Mouse (Mus musculus): Measurements from ENCODE around the gene Naglu. TPM values are rescaled to one million over a fixed set of nuclear protein-coding genes. Genes with fewer than 3 reads are reported as not detected.
"Not testable (repeated sequence)": the region's sequence is repeated elsewhere in the genome, so short reads cannot be mapped to it uniquely, and the experiment has no call there.

The Naglu gene
- polyA plus RNA-seq, 1 experiment from 2014 or later = 8.7 TPM

GRCm38 (mm10) chr11:101119131-101119760, 49.4 kb downstream of the Naglu start:
- Histone ChIP-seq H3K4me1 (peaks cover 48% of the 10 kb centered on the region), H3K27me3 (no peaks in the 10 kb centered on the region), H3K9ac (peak overlapping the region; percentile 92), H3K4me3 (replicated peaks) (peak overlapping the region; percentile 87), H3K27ac (peak overlapping the region; percentile 91), H3K9me3 (no peaks in the 10 kb centered on the region), H3K36me3 (replicated peaks) (peaks cover 23% of the 10 kb centered on the region), H3K4me2 (peak overlapping the region; percentile 97)
- WGBS = 1% methylated on average over 39 of the region's 39 CpGs
- peak; percentile 71 for ATAC-seq (ENCODE audit: low FRiP score)

DNA sequence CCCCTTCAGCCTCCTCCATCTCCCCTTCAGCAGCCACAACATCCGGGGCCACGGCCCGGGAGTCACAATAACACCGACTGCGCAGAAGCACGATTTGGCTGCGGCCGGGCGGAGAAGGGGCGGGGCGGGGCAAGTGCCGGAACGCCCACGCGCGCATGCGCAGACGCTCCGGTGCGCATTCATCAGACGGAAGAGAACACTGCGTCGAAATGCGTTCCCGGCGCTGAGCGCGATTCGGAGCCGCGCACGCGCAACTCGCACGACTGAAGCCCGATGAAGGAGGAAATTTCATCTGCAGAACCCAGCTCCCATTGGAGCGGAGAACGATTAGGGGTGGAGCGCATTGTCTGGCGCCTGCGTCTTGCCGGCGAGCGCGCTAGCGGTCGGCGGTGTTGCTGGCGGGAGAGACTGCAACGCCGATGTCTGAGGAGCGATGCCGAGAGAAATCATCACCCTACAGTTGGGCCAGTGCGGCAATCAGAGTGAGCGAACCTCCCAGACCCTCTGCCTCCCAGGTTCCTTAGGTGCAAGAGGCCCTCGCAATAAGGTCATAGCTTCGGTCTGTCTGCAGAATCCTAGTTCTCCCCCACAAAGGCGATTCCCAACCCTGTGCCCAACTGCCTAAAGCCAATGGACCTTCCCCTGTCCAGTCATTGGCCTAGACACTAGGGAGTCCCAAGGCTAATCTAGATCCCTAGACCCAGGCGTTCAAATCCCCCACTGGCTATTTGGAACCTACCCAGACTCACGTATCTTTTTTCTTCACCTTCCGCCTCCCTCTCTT, 50.1 kb downstream of the Naglu start, which contains the start of the genes Retreg3 and Tubg1:
TSS of gene Retreg3 (minus strand) at position 133 of the 784 bp plus-strand sequence.
TSS of gene Tubg1 (plus strand) at position 178 of the 784 bp plus-strand sequence.
- Histone ChIP-seq H3K4me2 (peak within 1 kb of the TSS; percentile 97), H3K4me1 (peaks cover 45% of the 10 kb centered on the region), H3K9ac (peak within 1 kb of the TSS; percentile 92), H3K4me3 (replicated peaks) (peak within 1 kb of the TSS; percentile 87), H3K9me3 (no peaks in the 10 kb centered on the region), H3K27me3 (no peaks in the 10 kb centered on the region), H3K27ac (peak within 1 kb of the TSS; percentile 91), H3K36me3 (replicated peaks) (peaks cover 29% of the 10 kb centered on the region)
- under 1% methylated on average over 61 of the region's 61 CpGs for WGBS
- peak; percentile 96 for ATAC-seq (ENCODE audit: low FRiP score)

DNA sequence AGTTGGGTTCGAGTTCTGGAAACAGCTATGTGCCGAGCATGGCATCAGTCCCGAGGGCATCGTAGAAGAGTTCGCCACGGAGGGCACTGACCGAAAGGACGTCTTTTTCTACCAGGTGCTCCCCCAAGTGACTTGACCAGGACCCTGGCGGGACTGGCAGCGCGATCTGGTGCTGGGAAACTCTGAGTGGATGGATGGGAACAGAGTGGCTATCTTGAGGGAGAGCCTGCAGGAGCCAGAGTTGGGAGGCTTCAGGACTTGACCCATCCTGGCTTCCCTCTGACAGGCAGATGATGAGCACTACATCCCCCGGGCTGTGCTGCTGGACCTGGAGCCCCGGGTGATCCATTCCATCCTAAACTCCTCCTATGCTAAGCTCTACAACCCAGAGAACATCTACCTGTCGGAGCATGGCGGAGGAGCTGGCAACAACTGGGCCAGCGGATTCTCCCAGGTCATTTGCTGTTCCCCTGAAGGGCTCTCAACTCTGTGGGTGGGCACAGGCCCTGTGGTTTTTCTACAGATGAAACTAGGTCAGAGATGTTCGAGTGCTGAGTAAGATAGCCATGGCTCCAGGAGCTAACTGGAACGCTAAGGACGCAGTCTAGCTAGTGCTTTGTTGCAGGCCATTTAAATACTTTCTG, 50.9 kb downstream of the Naglu start:
- ATAC-seq (ENCODE audit: low FRiP score) = no peak

DNA sequence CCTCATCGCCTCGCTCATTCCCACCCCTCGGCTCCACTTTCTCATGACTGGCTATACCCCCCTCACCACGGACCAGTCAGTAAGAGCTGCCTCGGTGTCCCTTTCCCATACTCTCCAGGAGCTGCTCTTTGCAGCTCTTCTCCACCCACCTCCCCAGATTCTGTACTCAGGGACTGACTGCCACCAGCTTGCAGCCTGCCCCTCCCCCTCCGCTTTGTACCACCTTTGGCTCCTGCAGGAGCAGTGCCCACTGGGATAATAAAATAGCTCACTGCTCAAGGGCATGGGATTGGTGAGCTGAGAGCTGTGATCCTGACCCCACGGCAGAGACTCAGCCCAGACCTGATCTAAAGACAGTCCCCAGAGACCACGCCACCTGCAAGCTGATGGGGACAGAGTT, 54.7 kb downstream of the Naglu start:
- not testable (repeated sequence) for ATAC-seq (ENCODE audit: low FRiP score)
- H3K36me3 ChIP-seq (replicated peaks) = peaks cover 53% of the 10 kb centered on the region
- WGBS = 96% methylated on average over 8 of the region's 8 CpGs

More for the DNA sequence above, 50.9 kb downstream of the Naglu start:
- H3K4me2 ChIP-seq = peak overlapping the region; percentile 97
- peaks cover 38% of the 10 kb centered on the region for H3K4me1 ChIP-seq
- peaks cover 36% of the 10 kb centered on the region for H3K36me3 ChIP-seq (replicated peaks)
- H3K9ac ChIP-seq = peak overlapping the region; percentile 86
- H3K4me3 ChIP-seq (replicated peaks) = peak overlapping the region; percentile 87
- peak overlapping the region; percentile 91 for H3K27ac ChIP-seq
- no peaks in the 10 kb centered on the region for H3K9me3 ChIP-seq
- WGBS = 24% methylated on average over 19 of the region's 19 CpGs
- H3K27me3 ChIP-seq = no peaks in the 10 kb centered on the region

DNA sequence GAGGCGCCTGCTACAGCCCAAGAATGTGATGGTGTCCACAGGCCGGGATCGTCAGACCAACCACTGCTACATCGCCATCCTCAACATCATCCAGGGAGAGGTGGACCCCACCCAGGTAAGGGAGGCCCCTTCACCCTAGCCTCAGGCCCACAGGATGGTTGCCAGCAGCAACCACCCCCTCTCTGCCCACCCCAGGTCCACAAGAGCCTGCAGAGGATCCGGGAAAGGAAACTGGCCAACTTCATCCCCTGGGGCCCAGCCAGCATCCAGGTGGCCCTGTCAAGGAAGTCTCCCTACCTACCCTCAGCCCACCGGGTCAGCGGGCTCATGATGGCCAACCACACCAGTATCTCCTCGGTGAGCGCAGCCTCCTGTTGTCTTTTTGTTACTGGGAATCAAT, 55.2 kb downstream of the Naglu start:
- Histone ChIP-seq H3K36me3 (replicated peaks) (peaks cover 53% of the 10 kb centered on the region), H3K4me1 (peaks cover 12% of the 10 kb centered on the region)
- not testable (repeated sequence) for H3K9ac ChIP-seq; H3K27me3 ChIP-seq; H3K4me2 ChIP-seq; H3K4me3 ChIP-seq (replicated peaks); ATAC-seq (ENCODE audit: low FRiP score); H3K27ac ChIP-seq; H3K9me3 ChIP-seq
- WGBS = 99% methylated on average over 9 of the region's 9 CpGs

More for the DNA sequence above, 54.7 kb downstream of the Naglu start:
- not testable (repeated sequence) for H3K9me3 ChIP-seq; H3K4me3 ChIP-seq (replicated peaks); H3K27ac ChIP-seq; H3K4me2 ChIP-seq; H3K27me3 ChIP-seq; H3K9ac ChIP-seq
- peaks cover 12% of the 10 kb centered on the region for H3K4me1 ChIP-seq

DNA sequence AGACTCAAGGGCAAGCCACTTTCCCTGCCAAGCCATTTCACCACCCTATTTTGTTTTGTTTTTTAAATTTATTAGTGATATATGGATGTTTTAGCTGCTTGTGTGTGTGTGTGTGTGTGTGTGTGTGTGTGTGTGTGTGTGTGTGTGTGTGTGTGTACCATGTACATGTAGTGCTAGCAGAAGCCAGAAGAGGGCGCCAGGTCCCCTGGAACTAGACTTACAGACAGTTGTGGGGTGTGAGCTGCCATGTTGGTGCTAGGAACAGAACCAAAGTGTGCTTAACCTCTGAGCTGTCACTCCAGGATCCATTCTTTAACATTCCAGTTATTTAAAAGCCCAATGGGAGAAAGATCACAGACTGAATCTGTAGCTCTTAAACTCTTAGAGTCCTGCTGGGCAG, 57.3 kb downstream of the Naglu start:
- Histone ChIP-seq H3K4me2 (no peak overlapping the region), H3K9ac (no peak overlapping the region), H3K36me3 (replicated peaks) (peaks cover 49% of the 10 kb centered on the region), H3K4me1 (no peaks in the 10 kb centered on the region), H3K27me3 (no peaks in the 10 kb centered on the region), H3K9me3 (0 out of 2 replicates have a peak, but pooled peaks cover 6% of the 10 kb centered on the region), H3K27ac (no peak overlapping the region), H3K4me3 (replicated peaks) (no peak overlapping the region)
- ATAC-seq (ENCODE audit: low FRiP score) = no peak
- WGBS = 92% methylated on average over 1 of the region's 1 CpGs

Small RNA genes lying within 50 kb of the gene (microRNA-seq; reads per million reads assigned to microRNA genes)
- 3.6 reads per million, percentile 11 among the genes with 10 or more reads in this experiment for gene Mir6928

Other genes with a start within 250 kb of the Naglu start
- 16.6 and 17.3 TPM in 2 replicates for gene Stat5b, start 219.3 kb upstream of the Naglu start, polyA plus RNA-seq (2016; fragmentation: Nextera tagmentation; extraction: Ambion mirVana)
- gene Stat5a, start 210.7 kb upstream of the Naglu start, polyA plus RNA-seq (2016; fragmentation: Nextera tagmentation; extraction: Ambion mirVana) = 1.2 and 1.8 TPM in 2 replicates
- 30.8 and 34.1 TPM in 2 replicates for gene Stat3, start 130.5 kb upstream of the Naglu start, polyA plus RNA-seq (2016; fragmentation: Nextera tagmentation; extraction: Ambion mirVana)
- gene Cavin1, start 99.1 kb upstream of the Naglu start, polyA plus RNA-seq (2016; fragmentation: Nextera tagmentation; extraction: Ambion mirVana) = 29.9 and 35.6 TPM in 2 replicates
- 48.9 and 54.9 TPM in 2 replicates for gene Atp6v0a1, start 60.6 kb upstream of the Naglu start, polyA plus RNA-seq (2016; fragmentation: Nextera tagmentation; extraction: Ambion mirVana)
- 0.19 and 0.33 TPM in 2 replicates for gene Hsd17b1, start 8.4 kb downstream of the Naglu start, polyA plus RNA-seq (2016; fragmentation: Nextera tagmentation; extraction: Ambion mirVana)
- 50.7 and 50.9 TPM in 2 replicates for gene Coasy, start 12.6 kb downstream of the Naglu start, polyA plus RNA-seq (2016; fragmentation: Nextera tagmentation; extraction: Ambion mirVana)
- 47.6 and 52.6 TPM in 2 replicates for gene Mlx, start 17.3 kb downstream of the Naglu start, polyA plus RNA-seq (2016; fragmentation: Nextera tagmentation; extraction: Ambion mirVana)
- 59.0 and 62.1 TPM in 2 replicates for gene Psmc3ip, start 25.4 kb downstream of the Naglu start, polyA plus RNA-seq (2016; fragmentation: Nextera tagmentation; extraction: Ambion mirVana)
- gene Retreg3, start 49.9 kb downstream of the Naglu start, polyA plus RNA-seq (2016; fragmentation: Nextera tagmentation; extraction: Ambion mirVana) = 18.6 and 19.3 TPM in 2 replicates
- gene Tubg1, start 49.9 kb downstream of the Naglu start, polyA plus RNA-seq (2016; fragmentation: Nextera tagmentation; extraction: Ambion mirVana) = 103 and 108 TPM in 2 replicates
- gene Tubg2, start 85.9 kb downstream of the Naglu start, polyA plus RNA-seq (2016; fragmentation: Nextera tagmentation; extraction: Ambion mirVana) = 7.6 and 8.3 TPM in 2 replicates
- 0.46 and 0.57 TPM in 2 replicates for gene Cntnap1, start 100.5 kb downstream of the Naglu start, polyA plus RNA-seq (2016; fragmentation: Nextera tagmentation; extraction: Ambion mirVana)
- 9.2 and 9.6 TPM in 2 replicates for gene Plekhh3, start 101.3 kb downstream of the Naglu start, polyA plus RNA-seq (2016; fragmentation: Nextera tagmentation; extraction: Ambion mirVana)
- 0.10 TPM in 1 of 2 replicates, not detected in the other for gene Ccr10, start 105.4 kb downstream of the Naglu start, polyA plus RNA-seq (2016; fragmentation: Nextera tagmentation; extraction: Ambion mirVana)
- 11.1 and 12.5 TPM in 2 replicates for gene Ezh1, start 156.5 kb downstream of the Naglu start, polyA plus RNA-seq (2016; fragmentation: Nextera tagmentation; extraction: Ambion mirVana)
- 43.7 and 49.6 TPM in 2 replicates for gene Ramp2, start 176.0 kb downstream of the Naglu start, polyA plus RNA-seq (2016; fragmentation: Nextera tagmentation; extraction: Ambion mirVana)
- gene Vps25, start 183.7 kb downstream of the Naglu start, polyA plus RNA-seq (2016; fragmentation: Nextera tagmentation; extraction: Ambion mirVana) = 90.4 and 93.1 TPM in 2 replicates
- 5.7 and 7.5 TPM in 2 replicates for gene Wnk4, start 190.6 kb downstream of the Naglu start, polyA plus RNA-seq (2016; fragmentation: Nextera tagmentation; extraction: Ambion mirVana)
- gene Cntd1, start 209.0 kb downstream of the Naglu start, polyA plus RNA-seq (2016; fragmentation: Nextera tagmentation; extraction: Ambion mirVana) = 1.6 TPM in 2 replicates
- 178 and 183 TPM in 2 replicates for gene Coa3, start 209.1 kb downstream of the Naglu start, polyA plus RNA-seq (2016; fragmentation: Nextera tagmentation; extraction: Ambion mirVana)
- gene Becn1, start 232.3 kb downstream of the Naglu start, polyA plus RNA-seq (2016; fragmentation: Nextera tagmentation; extraction: Ambion mirVana) = 164 and 169 TPM in 2 replicates
- 182 and 189 TPM in 2 replicates for gene Psme3, start 246.2 kb downstream of the Naglu start, polyA plus RNA-seq (2016; fragmentation: Nextera tagmentation; extraction: Ambion mirVana)